Mouse (Mus musculus) C2C12 (cell line): ENCODE results near the gene Inip. TPM values are rescaled to one million over a fixed set of nuclear protein-coding genes. Genes with fewer than 3 reads are reported as not detected.

Experiments used
- H3K27me3 ChIP-seq: one replicate; pipeline ENCODE4 v1.6.1; 2011; ENCODE audit not compliant: control insufficient read depth, insufficient read depth, insufficient read length
- H3K36me3 ChIP-seq: one replicate; pipeline ENCODE4 v1.6.1; 2011; ENCODE audit not compliant: control insufficient read depth, insufficient read depth
- H3K4me3 ChIP-seq: one replicate; pipeline ENCODE4 v1.5.1; 2011; ENCODE audit warnings: mild to moderate bottlenecking, control low read depth; ENCODE audit not compliant: poor library complexity, insufficient read depth, severe bottlenecking
- H3K79me2 ChIP-seq: one replicate; pipeline ENCODE4 v1.6.1; 2011; ENCODE audit not compliant: control insufficient read depth, insufficient read depth
- H3K79me3 ChIP-seq: one replicate; pipeline ENCODE4 v1.6.1; 2011; ENCODE audit warnings: low read depth, control low read depth
- H3ac ChIP-seq: one replicate; pipeline ENCODE3; 2011; ENCODE audit warnings: low read depth; ENCODE audit not compliant: control insufficient read depth, insufficient read length
- CEBPB ChIP-seq: IDR thresholded peaks from one replicate; pipeline ENCODE4 v1.6.1; 2011; ENCODE audit warnings: low read depth, mild to moderate bottlenecking, control low read depth, moderate library complexity
- CTCF ChIP-seq: IDR thresholded peaks from one replicate; pipeline ENCODE4 v1.5.1; 2011; ENCODE audit not compliant: control insufficient read depth, insufficient read depth, insufficient read length
- FOSL1 ChIP-seq: IDR thresholded peaks from one replicate; pipeline ENCODE4 v1.8.0; 2011; ENCODE audit warnings: mild to moderate bottlenecking, low read length; ENCODE audit not compliant: poor library complexity, insufficient read depth, severe bottlenecking
- MAX ChIP-seq: IDR thresholded peaks from one replicate; pipeline ENCODE4 v1.6.1; 2011; ENCODE audit warnings: mild to moderate bottlenecking, control low read depth
- MYOD1 ChIP-seq: IDR thresholded peaks from one replicate; pipeline ENCODE4 v1.6.1; 2011; ENCODE audit warnings: low read depth; ENCODE audit not compliant: control insufficient read depth, insufficient read length
- MYOG ChIP-seq: IDR thresholded peaks from one replicate; pipeline ENCODE4 v1.6.1; 2011; ENCODE audit not compliant: control insufficient read depth, insufficient read length; ENCODE audit errors: extremely low read depth
- USF1 ChIP-seq: IDR thresholded peaks from one replicate; pipeline ENCODE4 v1.6.1; 2011; ENCODE audit warnings: low read depth, mild to moderate bottlenecking, control low read depth, moderate library complexity
- polyA plus RNA-seq: library from polyadenylated mRNA; unstranded; fragments of >200 nt; fragmentation: generic; extraction: Trizol; gene quantifications from one replicate; pipeline ENCODE4 v1.2.1, GENCODE M21; 2012; ENCODE audit warnings: missing spikeins

The Inip gene
- polyA plus RNA-seq, 1 experiment = 12.9 TPM

GRCm38 (mm10) chr4:59780568-59780967, 20.8 kb downstream of the Inip start:
- peaks cover 80% of the 10 kb centered on the region for H3K79me2 ChIP-seq
- H3K79me3 ChIP-seq = peaks cover 64% of the 10 kb centered on the region
- H3K27me3 ChIP-seq = no peaks in the 10 kb centered on the region
- no peak for TF ChIP-seq MYOG
- H3K4me3 ChIP-seq = no peak overlapping the region
- H3K36me3 ChIP-seq = peaks cover 31% of the 10 kb centered on the region
- H3ac ChIP-seq = no peak overlapping the region

GRCm38 (mm10) chr4:59777828-59778227, 23.6 kb downstream of the Inip start:
- peaks cover 77% of the 10 kb centered on the region for H3K79me2 ChIP-seq
- TF ChIP-seq MYOD1 (no peak), CEBPB (no peak), CTCF (no peak), MYOG (no peak), MAX (no peak), FOSL1 (no peak), USF1 (no peak)
- H3K27me3 ChIP-seq = no peaks in the 10 kb centered on the region
- H3K36me3 ChIP-seq = peaks cover 53% of the 10 kb centered on the region
- peaks cover 57% of the 10 kb centered on the region for H3K79me3 ChIP-seq
- H3K4me3 ChIP-seq = no peak overlapping the region
- no peak overlapping the region for H3ac ChIP-seq

GRCm38 (mm10) chr4:59772171-59772879, 29.1 kb downstream of the Inip start:
- H3ac ChIP-seq = no peak overlapping the region

GRCm38 (mm10) chr4:59767717-59768116, 33.7 kb downstream of the Inip start:
- Histone ChIP-seq H3K79me2 (no peaks in the 10 kb centered on the region), H3K27me3 (no peaks in the 10 kb centered on the region), H3K79me3 (no peaks in the 10 kb centered on the region), H3ac (no peak overlapping the region), H3K36me3 (peaks cover 37% of the 10 kb centered on the region), H3K4me3 (no peak overlapping the region)
- TF ChIP-seq CEBPB (no peak), CTCF (no peak), FOSL1 (no peak), MAX (no peak), USF1 (no peak), MYOD1 (no peak), MYOG (no peak)

More at GRCm38 (mm10) chr4:59772171-59772879, 29.1 kb downstream of the Inip start:
- peaks cover 22% of the 10 kb centered on the region for H3K79me2 ChIP-seq
- no peaks in the 10 kb centered on the region for H3K27me3 ChIP-seq
- peaks cover 7% of the 10 kb centered on the region for H3K79me3 ChIP-seq
- H3K36me3 ChIP-seq = peaks cover 62% of the 10 kb centered on the region
- H3K4me3 ChIP-seq = no peak overlapping the region
- TF ChIP-seq FOSL1 (no peak), MAX (no peak), MYOG (no peak), CEBPB (no peak), MYOD1 (no peak), CTCF (no peak), USF1 (no peak)

- TF ChIP-seq MYOD1 (no peak), MYOG (no peak), MAX (no peak), CEBPB (no peak), CTCF (no peak), FOSL1 (no peak), USF1 (no peak)
- peaks cover 15% of the 10 kb centered on the region for H3K36me3 ChIP-seq
- no peaks in the 10 kb centered on the region for H3K79me3 ChIP-seq
- no peak overlapping the region for H3K4me3 ChIP-seq
- no peaks in the 10 kb centered on the region for H3K79me2 ChIP-seq
- no peak overlapping the region for H3ac ChIP-seq
- H3K27me3 ChIP-seq = no peaks in the 10 kb centered on the region
These were observed 35.9 kb downstream of the Inip start for GRCm38 (mm10) chr4:59765385-59766005.
